Mouse (Mus musculus) spleen, adult 2 months (tissue): ENCODE results near the gene Rnf123.

ENCODE experiments used
- CTCF ChIP-seq: fragments of 200-500 bp; IDR thresholded peaks from 2 replicates; pipeline ENCODE4 v1.5.1; 2011; ENCODE audit warnings: mild to moderate bottlenecking, inconsistent platforms; ENCODE audit not compliant: insufficient read depth, insufficient read length, insufficient replicate concordance; ENCODE audit errors: extremely low read depth
- POLR2A ChIP-seq: fragments of 200-500 bp; IDR thresholded peaks from 2 replicates; pipeline ENCODE4 v1.6.1; 2011; ENCODE audit warnings: low read depth, low read length, inconsistent platforms

DNA sequence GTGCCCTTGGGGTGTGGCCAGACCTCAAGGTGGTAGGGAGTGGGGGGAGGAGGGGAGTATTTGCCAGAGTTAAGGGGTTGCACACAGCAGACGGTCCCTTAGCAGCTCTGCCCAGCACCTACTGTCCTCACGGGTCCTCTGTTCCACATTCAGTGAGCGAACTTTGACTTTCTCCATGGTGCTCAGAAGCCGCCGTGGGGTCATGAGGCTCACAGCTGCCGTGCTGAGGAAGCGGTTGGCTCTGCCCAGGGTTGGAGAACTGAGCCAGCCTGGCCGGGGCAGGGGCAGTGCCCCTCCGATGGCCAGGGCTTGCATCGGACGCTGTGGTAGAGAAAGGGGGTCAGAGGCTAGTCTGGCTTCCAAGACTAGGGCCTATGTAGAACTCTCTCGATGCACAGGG, 19.8 kb downstream of the Rnf123 start:
- TF ChIP-seq CTCF (no peak), POLR2A (no peak)
